Mouse (Mus musculus) embryonic facial prominence, embryonic 11.5 days (tissue): Measurements from ENCODE around the gene Adnp. TPM values are rescaled to one million over a fixed set of nuclear protein-coding genes. Genes with fewer than 3 reads are reported as not detected.
A peak's percentile ranks its signal among the peaks of the same experiment; 100 is the strongest.

Experiments
- ATAC-seq: fragments of 200-750 bp; cut with Nextera tagmentation; replicated peaks from 2 replicates; pipeline ENCODE4 v1.8.0; 2017; ENCODE audit warnings: low read depth; ENCODE audit not compliant: insufficient number of reproducible peaks, low FRiP score, low TSS enrichment
- DNase-seq: peaks from one replicate; pipeline ENCODE4 v3.0.0-alpha.2; 2015; ENCODE audit warnings: low spot score
- H3K27ac ChIP-seq: fragments of 300-500 bp; sonication (generic); replicated peaks from 2 replicates; pipeline ENCODE4 v1.5.1; 2014; ENCODE audit warnings: mild to moderate bottlenecking, low read depth, low read length, control low read depth
- H3K27me3 ChIP-seq: fragments of 300-500 bp; sonication (generic); 2 replicates; pipeline ENCODE4 v1.6.1; 2014; ENCODE audit warnings: mild to moderate bottlenecking, low read length, moderate library complexity, mixed read lengths; ENCODE audit not compliant: control insufficient read depth, insufficient read depth
- H3K36me3 ChIP-seq: fragments of 300-500 bp; sonication (generic); replicated peaks from 2 replicates; pipeline ENCODE4 v1.6.1; 2014; ENCODE audit warnings: low read depth, mild to moderate bottlenecking, low read length, moderate library complexity, mixed read lengths; ENCODE audit not compliant: control insufficient read depth, insufficient read depth
- H3K4me1 ChIP-seq: fragments of 300-500 bp; sonication (generic); 2 replicates; pipeline ENCODE4 v1.6.1; 2014; ENCODE audit warnings: low read length, mixed read lengths; ENCODE audit not compliant: control insufficient read depth, insufficient read depth
- H3K4me2 ChIP-seq: fragments of 300-500 bp; sonication (generic); 2 replicates; pipeline ENCODE4 v1.6.1; 2014; ENCODE audit warnings: low read depth, mild to moderate bottlenecking, control low read depth, low read length, moderate library complexity
- H3K4me3 ChIP-seq: fragments of 300-500 bp; sonication (generic); 2 replicates; pipeline ENCODE4 v1.5.1; 2014; ENCODE audit warnings: low read depth, low read length, control low read depth
- H3K9ac ChIP-seq: fragments of 300-500 bp; sonication (generic); replicated peaks from 2 replicates; pipeline ENCODE4 v1.6.1; 2014; ENCODE audit warnings: mild to moderate bottlenecking, control low read depth, low read length
- H3K9me3 ChIP-seq: fragments of 300-500 bp; sonication (generic); replicated peaks from 2 replicates; pipeline ENCODE4 v1.6.1; 2016; ENCODE audit warnings: mild to moderate bottlenecking, low read length, inconsistent platforms, mixed read lengths; ENCODE audit not compliant: control insufficient read depth
- WGBS: fragments of 180-500 bp; shearing (Covaris S2); extraction: QIAGEN DNeasy Blood & Tissue Kit; methylation state at CpG from one replicate; pipeline ENCODE4 v1.1.7; 2014; 5-methylcytosine and 5-hydroxymethylcytosine counted together
- polyA plus RNA-seq: library from polyadenylated mRNA; unstranded; fragments of >200 nt; fragmentation: Nextera tagmentation; extraction: Ambion mirVana; gene quantifications from 2 replicates; pipeline ENCODE4 v1.2.1, GENCODE M21; 2014

The Adnp gene
- polyA plus RNA-seq, 1 experiment from 2014 or later, result 10.1 TPM

- whole genome bisulfite sequencing, result 92% methylated on average over 5 of the region's 5 CpGs
- Histone ChIP-seq H3K9ac (no peak overlapping the region), H3K4me1 (no peaks in the 10 kb centered on the region; the same call in 1 of the 2 replicates), H3K9me3 (no peaks in the 10 kb centered on the region), H3K4me2 (no peak overlapping the region), H3K36me3 (peaks cover 7% of the 10 kb centered on the region), H3K27ac (no peak overlapping the region), H3K27me3 (no peaks in the 10 kb centered on the region), H3K4me3 (no peak overlapping the region)
- DNase-seq (no peak), ATAC-seq (no peak)
Observed at GRCm38 (mm10) chr2:168200014-168200691, 6.8 kb downstream of the Adnp start.

- 93% methylated on average over 4 of the region's 4 CpGs for WGBS
- Histone ChIP-seq H3K27ac (no peak overlapping the region), H3K9me3 (no peaks in the 10 kb centered on the region), H3K4me1 (no peaks in the 10 kb centered on the region; the same call in 1 of the 2 replicates), H3K9ac (no peak overlapping the region), H3K36me3 (peaks cover 5% of the 10 kb centered on the region), H3K4me3 (no peak overlapping the region), H3K27me3 (no peaks in the 10 kb centered on the region), H3K4me2 (no peak overlapping the region)
- no peak for ATAC-seq
- no peak for DNase-seq
Observed at GRCm38 (mm10) chr2:168199476-168199875, 7.4 kb downstream of the Adnp start.

- H3K9me3 ChIP-seq, result no peaks in the 10 kb centered on the region
- ATAC-seq (no peak), DNase-seq (no peak)
- no peak overlapping the region for H3K9ac ChIP-seq
- no peak overlapping the region for H3K4me3 ChIP-seq
- peaks cover 3% of the 10 kb centered on the region for H3K36me3 ChIP-seq
- 98% methylated on average over 1 of the region's 1 CpGs for WGBS
- no peaks in the 10 kb centered on the region for H3K27me3 ChIP-seq
- no peaks in the 10 kb centered on the region for H3K4me1 ChIP-seq
- H3K27ac ChIP-seq, result no peak overlapping the region
- H3K4me2 ChIP-seq, result no peak overlapping the region
Observed at GRCm38 (mm10) chr2:168198421-168198820, 8.5 kb downstream of the Adnp start.

- no peaks in the 10 kb centered on the region for H3K27me3 ChIP-seq
- H3K4me3 ChIP-seq, result no peak overlapping the region
- WGBS, result 72% methylated on average over 2 of the region's 2 CpGs
- DNase-seq (no peak), ATAC-seq (no peak)
- no peaks in the 10 kb centered on the region; the same call in 1 of the 2 replicates for H3K36me3 ChIP-seq
- H3K27ac ChIP-seq, result no peak overlapping the region
- no peak overlapping the region for H3K9ac ChIP-seq
- no peaks in the 10 kb centered on the region for H3K9me3 ChIP-seq
- H3K4me2 ChIP-seq, result no peak overlapping the region
- no peaks in the 10 kb centered on the region for H3K4me1 ChIP-seq
Observed at GRCm38 (mm10) chr2:168195721-168196120, 11.2 kb downstream of the Adnp start.

- 88% methylated on average over 2 of the region's 2 CpGs for WGBS
- no peak overlapping the region for H3K27ac ChIP-seq
- no peak overlapping the region for H3K4me2 ChIP-seq
- DNase-seq, result no peak
- H3K9ac ChIP-seq, result no peak overlapping the region
- H3K4me1 ChIP-seq, result no peaks in the 10 kb centered on the region
- no peaks in the 10 kb centered on the region; the same call in 1 of the 2 replicates for H3K36me3 ChIP-seq
- H3K9me3 ChIP-seq, result no peaks in the 10 kb centered on the region
- ATAC-seq, result no peak
- no peak overlapping the region for H3K4me3 ChIP-seq
- no peaks in the 10 kb centered on the region for H3K27me3 ChIP-seq
Observed at GRCm38 (mm10) chr2:168193685-168194084, 13.2 kb downstream of the Adnp start.

GRCm38 (mm10) chr2:168191856-168192255 lies 15.1 kb downstream of the Adnp start:
- H3K27me3 ChIP-seq, result no peaks in the 10 kb centered on the region
- no peak overlapping the region for H3K4me3 ChIP-seq
- H3K4me1 ChIP-seq, result no peaks in the 10 kb centered on the region
- ATAC-seq, result no peak
- 98% methylated on average over 2 of the region's 2 CpGs for WGBS
- H3K9ac ChIP-seq, result no peak overlapping the region
- no peak for DNase-seq
- no peak overlapping the region for H3K4me2 ChIP-seq
- H3K9me3 ChIP-seq, result no peaks in the 10 kb centered on the region
- no peak overlapping the region for H3K27ac ChIP-seq
- no peaks in the 10 kb centered on the region; the same call in 1 of the 2 replicates for H3K36me3 ChIP-seq

- Histone ChIP-seq H3K4me2 (no peak overlapping the region), H3K9ac (no peak overlapping the region), H3K36me3 (no peaks in the 10 kb centered on the region), H3K9me3 (no peaks in the 10 kb centered on the region), H3K4me1 (no peaks in the 10 kb centered on the region), H3K27ac (no peak overlapping the region), H3K4me3 (no peak overlapping the region), H3K27me3 (no peaks in the 10 kb centered on the region)
- DNase-seq (no peak), ATAC-seq (no peak)
- 45% methylated on average over 7 of the region's 7 CpGs for WGBS
Observed at GRCm38 (mm10) chr2:168175946-168176345, 31.0 kb downstream of the Adnp start.

- ATAC-seq (peak; percentile 17; the same call in 1 of the 2 replicates), DNase-seq (peak; percentile 36)
- no peak overlapping the region for H3K4me3 ChIP-seq
- H3K36me3 ChIP-seq, result no peaks in the 10 kb centered on the region
- H3K9me3 ChIP-seq, result no peaks in the 10 kb centered on the region
- peaks cover 14% of the 10 kb centered on the region for H3K4me1 ChIP-seq
- 7% methylated on average over 13 of the region's 13 CpGs for WGBS
- H3K27ac ChIP-seq, result peak overlapping the region; percentile 83
- H3K4me2 ChIP-seq, result peak overlapping the region; percentile 33; the same call in 1 of the 2 replicates
- H3K9ac ChIP-seq, result no peak overlapping the region
- no peaks in the 10 kb centered on the region for H3K27me3 ChIP-seq
Observed at GRCm38 (mm10) chr2:168170167-168170685, 36.7 kb downstream of the Adnp start.
